Mouse (Mus musculus): ENCODE results near the gene Capn5. TPM values are rescaled to one million over a fixed set of nuclear protein-coding genes. Genes with fewer than 3 reads are reported as not detected.

The Capn5 gene
- total and polyA plus RNA-seq, 3 experiments: 0.26 to 0.55 (median 0.27) TPM

Other genes starting within 250 kb of the Capn5 start
- gene Myo7a, start 58.8 kb downstream of the Capn5 start, total RNA-seq (2012; rRNA removed): 11.3 and 13.2 TPM in 2 replicates
- gene Myo7a, start 58.8 kb downstream of the Capn5 start, total RNA-seq (2014; rRNA removed): 12.9 and 14.0 TPM in 2 replicates
- gene Myo7a, start 58.8 kb downstream of the Capn5 start, polyA plus RNA-seq (2012; ENCODE audit: insufficient read length, low read depth): 28.0 and 29.7 TPM in 2 replicates
- 0.08 TPM in 1 of 2 replicates, not detected in the other for gene Omp, start 32.8 kb downstream of the Capn5 start, total RNA-seq (2012; rRNA removed)
- not detected in 2 replicates for gene Omp, start 32.8 kb downstream of the Capn5 start, total RNA-seq (2014; rRNA removed)
- not detected in 2 replicates for gene Omp, start 32.8 kb downstream of the Capn5 start, polyA plus RNA-seq (2012; ENCODE audit: insufficient read length, low read depth)
- not detected in 2 replicates for gene B3gnt6, start 21.2 kb upstream of the Capn5 start, total RNA-seq (2012; rRNA removed)
- not detected in 2 replicates for gene B3gnt6, start 21.2 kb upstream of the Capn5 start, total RNA-seq (2014; rRNA removed)
- gene B3gnt6, start 21.2 kb upstream of the Capn5 start, polyA plus RNA-seq (2012; ENCODE audit: insufficient read length, low read depth): not detected in 2 replicates
- 14.4 TPM in 2 replicates for gene Acer3, start 142.9 kb upstream of the Capn5 start, total RNA-seq (2012; rRNA removed)
- 16.6 and 16.8 TPM in 2 replicates for gene Acer3, start 142.9 kb upstream of the Capn5 start, total RNA-seq (2014; rRNA removed)
- 10.7 and 11.5 TPM in 2 replicates for gene Acer3, start 142.9 kb upstream of the Capn5 start, polyA plus RNA-seq (2012; ENCODE audit: insufficient read length, low read depth)
- 2.1 and 3.9 TPM in 2 replicates for gene Tsku, start 183.1 kb upstream of the Capn5 start, total RNA-seq (2012; rRNA removed)
- gene Tsku, start 183.1 kb upstream of the Capn5 start, total RNA-seq (2014; rRNA removed): 1.1 and 1.4 TPM in 2 replicates
- gene Tsku, start 183.1 kb upstream of the Capn5 start, polyA plus RNA-seq (2012; ENCODE audit: insufficient read length, low read depth): 3.0 and 3.9 TPM in 2 replicates

Data from CH12.LX (cell line).